Mouse (Mus musculus): ENCODE results near the gene Olfr1295. TPM values are rescaled to one million over a fixed set of nuclear protein-coding genes. Genes with fewer than 3 reads are reported as not detected.

The Olfr1295 gene
- polyA plus RNA-seq (2015; fragmentation: Nextera tagmentation; extraction: Ambion mirVana): not detected in 2 replicates

DNA sequence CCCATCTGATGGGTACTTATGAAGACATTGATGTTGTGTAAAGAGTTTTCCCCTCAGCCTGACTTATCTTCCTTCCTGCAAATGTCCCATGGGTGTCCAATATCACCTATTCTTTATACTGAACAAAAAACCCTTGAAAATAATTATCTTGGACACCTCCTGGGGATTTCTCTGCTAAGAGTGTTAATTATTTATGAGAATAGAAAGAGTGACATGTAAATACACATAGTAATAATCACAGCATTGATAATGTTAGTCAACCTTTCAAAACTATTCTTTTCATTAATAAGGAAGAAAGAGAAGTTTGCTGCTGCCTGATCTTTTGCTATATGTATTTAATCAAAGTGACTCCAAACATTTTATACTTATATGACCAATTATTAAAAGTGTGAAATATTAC lies at the start of gene Olfr1295:
Gene Olfr1295, minus strand, starts transcription at position 101 of the 400 bp plus-strand sequence.

DNA sequence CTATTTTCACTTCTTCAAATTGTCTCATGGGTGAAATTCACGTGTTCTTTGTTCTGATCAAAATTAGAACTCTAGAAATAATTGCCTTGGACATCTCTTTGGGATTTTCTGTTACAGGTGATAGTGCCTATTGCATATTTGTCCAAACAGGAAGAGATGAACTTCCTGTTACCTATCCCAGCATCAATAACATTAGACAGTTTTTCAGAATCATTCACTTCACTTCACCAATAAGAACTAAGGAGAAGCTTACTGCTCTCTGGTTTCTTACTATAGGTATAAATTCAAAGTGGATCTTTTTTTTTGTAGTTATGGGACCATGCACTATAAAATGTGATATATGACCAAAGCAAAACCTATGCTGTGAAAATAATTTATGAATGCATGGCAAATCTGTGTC lies 29.3 kb downstream of the Olfr1295 start, which contains the start of gene Olfr1294:
Gene Olfr1294, minus strand, starts transcription at position 101 of the 400 bp plus-strand sequence.

DNA sequence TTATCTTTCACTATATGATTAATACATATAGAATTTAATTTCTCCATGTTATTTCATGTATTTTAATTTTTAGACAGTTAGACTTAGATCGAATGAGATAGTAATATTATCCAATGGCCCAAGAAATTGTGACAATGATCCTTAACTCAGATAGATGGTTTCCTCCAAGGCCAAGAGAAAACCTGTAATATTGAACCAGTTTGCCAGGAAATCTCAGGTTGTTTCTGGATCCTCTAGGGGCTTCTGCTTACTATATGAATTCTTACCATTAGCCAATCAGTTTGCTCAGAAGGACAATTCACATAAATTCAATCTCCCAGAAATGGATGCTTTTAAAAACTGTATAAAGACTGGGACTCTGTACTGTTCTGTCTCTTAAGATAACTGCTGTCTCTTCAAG lies 44.6 kb downstream of the Olfr1295 start, which contains the start of gene Olfr1293-ps:
Gene Olfr1293-ps, plus strand, starts transcription at position 301 of the 400 bp plus-strand sequence.

Other genes with a start within 250 kb of the Olfr1295 start
- not detected in 2 replicates for gene Olfr1281, start 243.2 kb downstream of the Olfr1295 start, polyA plus RNA-seq (2015; fragmentation: Nextera tagmentation; extraction: Ambion mirVana)
- not detected in 2 replicates for gene Olfr1282, start 233.6 kb downstream of the Olfr1295 start, polyA plus RNA-seq (2015; fragmentation: Nextera tagmentation; extraction: Ambion mirVana)
- gene Olfr1283, start 202.9 kb downstream of the Olfr1295 start, polyA plus RNA-seq (2015; fragmentation: Nextera tagmentation; extraction: Ambion mirVana): not detected in 2 replicates
- not detected in 2 replicates for gene Olfr1284, start 194.2 kb downstream of the Olfr1295 start, polyA plus RNA-seq (2015; fragmentation: Nextera tagmentation; extraction: Ambion mirVana)
- not detected in 2 replicates for gene Olfr1286, start 146.6 kb downstream of the Olfr1295 start, polyA plus RNA-seq (2015; fragmentation: Nextera tagmentation; extraction: Ambion mirVana)
- not detected in 2 replicates for gene Olfr1287, start 120.5 kb downstream of the Olfr1295 start, polyA plus RNA-seq (2015; fragmentation: Nextera tagmentation; extraction: Ambion mirVana)
- not detected in 2 replicates for gene Olfr1288, start 95.6 kb downstream of the Olfr1295 start, polyA plus RNA-seq (2015; fragmentation: Nextera tagmentation; extraction: Ambion mirVana)
- not detected in 2 replicates for gene Olfr1289, start 88.9 kb downstream of the Olfr1295 start, polyA plus RNA-seq (2015; fragmentation: Nextera tagmentation; extraction: Ambion mirVana)
- not detected in 2 replicates for gene Olfr1290, start 75.9 kb downstream of the Olfr1295 start, polyA plus RNA-seq (2015; fragmentation: Nextera tagmentation; extraction: Ambion mirVana)
- not detected in 2 replicates for gene Olfr1291-ps1, start 72.5 kb downstream of the Olfr1295 start, polyA plus RNA-seq (2015; fragmentation: Nextera tagmentation; extraction: Ambion mirVana)
- not detected in 2 replicates for gene Olfr1293-ps, start 44.5 kb downstream of the Olfr1295 start, polyA plus RNA-seq (2015; fragmentation: Nextera tagmentation; extraction: Ambion mirVana)
- not detected in 2 replicates for gene Olfr1294, start 29.4 kb downstream of the Olfr1295 start, polyA plus RNA-seq (2015; fragmentation: Nextera tagmentation; extraction: Ambion mirVana)
- gene Olfr1297, start 56.8 kb upstream of the Olfr1295 start, polyA plus RNA-seq (2015; fragmentation: Nextera tagmentation; extraction: Ambion mirVana): not detected in 2 replicates
- gene Olfr1298, start 79.5 kb upstream of the Olfr1295 start, polyA plus RNA-seq (2015; fragmentation: Nextera tagmentation; extraction: Ambion mirVana): not detected in 2 replicates
- gene Olfr1299, start 91.7 kb upstream of the Olfr1295 start, polyA plus RNA-seq (2015; fragmentation: Nextera tagmentation; extraction: Ambion mirVana): not detected in 2 replicates
- gene Olfr1301, start 181.3 kb upstream of the Olfr1295 start, polyA plus RNA-seq (2015; fragmentation: Nextera tagmentation; extraction: Ambion mirVana): not detected in 2 replicates
- gene Olfr1302, start 207.7 kb upstream of the Olfr1295 start, polyA plus RNA-seq (2015; fragmentation: Nextera tagmentation; extraction: Ambion mirVana): not detected in 2 replicates